Mouse (Mus musculus) erythroblast, embryonic 14.5 days (primary cell): Measurements from ENCODE around the gene Enpp3.

Experiments
- GATA1 ChIP-seq: IDR thresholded peaks from 2 replicates; pipeline ENCODE4 v1.6.1; 2012; ENCODE audit warnings: low read length, inconsistent platforms, mixed read lengths
- TAL1 ChIP-seq: IDR thresholded peaks from 3 replicates; pipeline ENCODE4 v1.6.1; 2012; ENCODE audit warnings: low read length, inconsistent platforms, mixed read lengths

DNA sequence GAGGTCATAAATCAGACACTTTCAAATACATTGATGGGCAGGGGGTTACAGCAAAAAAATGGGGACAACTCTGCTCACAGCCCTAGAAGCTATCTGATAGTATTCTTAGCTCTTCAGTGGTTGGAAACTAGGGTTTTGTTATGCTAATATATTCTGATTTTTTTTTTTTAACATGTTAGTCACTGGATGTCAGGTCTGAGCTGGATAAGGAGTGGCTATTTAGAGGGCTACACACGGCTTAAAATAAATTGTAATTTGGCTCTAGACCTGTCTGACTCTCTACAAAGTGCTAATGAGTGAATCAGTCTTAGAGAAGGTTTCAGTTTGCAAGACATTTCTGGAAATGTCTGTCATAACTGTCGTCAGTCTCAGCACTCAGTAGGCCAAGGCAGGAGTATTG is 37.5 kb downstream of the Enpp3 start:
- TF ChIP-seq GATA1 (no peak), TAL1 (no peak)
